ENCODE assay signal across 14 mouse cellular contexts in the genomic region with DNA sequence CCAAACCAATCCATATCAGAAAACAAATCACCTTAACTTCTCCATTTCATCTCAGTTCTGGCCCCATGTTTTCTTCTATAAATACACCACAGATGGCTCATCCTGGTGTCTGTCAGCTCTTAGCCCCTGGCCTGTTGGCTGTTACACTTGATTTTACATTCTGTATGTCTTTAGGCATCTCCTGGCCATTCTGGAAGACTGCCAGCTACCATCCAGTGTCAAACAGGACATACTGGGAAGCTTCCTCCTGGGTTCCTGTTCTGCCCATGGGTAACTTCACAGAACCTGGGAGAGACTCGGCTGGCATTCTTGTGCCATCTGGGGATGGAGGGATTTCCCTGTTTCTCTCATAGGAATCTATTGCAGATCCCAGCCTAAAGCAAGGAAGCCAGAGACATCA.
"Had no signal": no experiment of that assay in that cellular context is flagged by ENCODE, and none has a peak within 500 bp of the region (broad histone marks: within the 10 kb centered on the region; RNA-seq: fewer than 3 reads in every experiment).

No protein-coding gene starts in this region.

- DNase-seq: kidney, postnatal 10 days; kidney, postnatal 4 days; lung, adult 2 months; lung, postnatal 36 days; retina, postnatal 1 day; thymus, adult 2 months; thymus, postnatal 25 days had no signal

- ATAC-seq: lung, postnatal 0 days had no signal

- H3K36me3 ChIP-seq: liver, embryonic 15.5 days had no signal

- H3K9ac ChIP-seq: liver, embryonic 15.5 days; neural tube, embryonic 13.5 days; stomach, embryonic 15.5 days had no signal

- H3K4me2 ChIP-seq: liver, embryonic 11.5 days; liver, embryonic 15.5 days; neural tube, embryonic 13.5 days; stomach, embryonic 15.5 days had no signal

- H3K27me3 ChIP-seq: liver, embryonic 15.5 days; stomach, embryonic 15.5 days had no signal

- H3K27ac ChIP-seq: layer of hippocampus, adult 2 months; limb, embryonic 10.5 days; liver, embryonic 15.5 days; neural tube, embryonic 13.5 days; stomach, embryonic 15.5 days had no signal

- H3K4me3 ChIP-seq: layer of hippocampus, adult 2 months; limb, embryonic 10.5 days; liver, embryonic 15.5 days; neural tube, embryonic 13.5 days; stomach, embryonic 15.5 days had no signal

- H3K4me1 ChIP-seq: liver, embryonic 15.5 days; stomach, embryonic 15.5 days had no signal

- H3K9me3 ChIP-seq: limb, embryonic 10.5 days; liver, embryonic 15.5 days; neural tube, embryonic 13.5 days; stomach, embryonic 15.5 days had no signal
